Mouse (Mus musculus) cerebellum, adult 2 months (tissue): ENCODE data around the gene Tmem11.

Source experiments
- CTCF ChIP-seq: fragments of 200-500 bp; IDR thresholded peaks from 2 replicates; pipeline ENCODE4 v1.5.1; 2011; ENCODE audit warnings: low read depth, mild to moderate bottlenecking, control low read depth, low read length, moderate library complexity, borderline replicate concordance; ENCODE audit not compliant: insufficient read depth
- POLR2A ChIP-seq: fragments of 200-500 bp; IDR thresholded peaks from 2 replicates; pipeline ENCODE4 v1.6.1; 2011; ENCODE audit warnings: low read length, control low read depth, borderline replicate concordance; ENCODE audit not compliant: insufficient read depth

- TF ChIP-seq POLR2A (no peak), CTCF (no peak)
These were observed 23.4 kb upstream of the Tmem11 start for GRCm38 (mm10) chr11:60902486-60902885.
